Mouse (Mus musculus) thymus, adult 2 months (tissue): ENCODE results near the gene Pax6. TPM values are rescaled to one million over a fixed set of nuclear protein-coding genes. Genes with fewer than 3 reads are reported as not detected.

ENCODE experiments used
- DNase-seq: peaks from one replicate; pipeline ENCODE4 v3.0.0; 2021
- H3K27ac ChIP-seq: fragments of 200-500 bp; 2 replicates; pipeline ENCODE4 v1.5.1; 2012; ENCODE audit warnings: low read length, control low read depth; ENCODE audit not compliant: control insufficient read depth, insufficient read depth
- H3K27me3 ChIP-seq: fragments of 200-500 bp; 2 replicates; pipeline ENCODE4 v1.6.1; 2012; ENCODE audit warnings: mild to moderate bottlenecking, low read length, moderate library complexity, mixed read lengths; ENCODE audit not compliant: control insufficient read depth, insufficient read depth
- H3K36me3 ChIP-seq: fragments of 200-500 bp; 2 replicates; pipeline ENCODE4 v1.6.1; 2012; ENCODE audit warnings: mild to moderate bottlenecking, low read length, moderate library complexity; ENCODE audit not compliant: control insufficient read depth, insufficient read depth
- H3K4me1 ChIP-seq: fragments of 200-500 bp; replicated peaks from 2 replicates; pipeline ENCODE4 v1.6.1; 2012; ENCODE audit warnings: low read length; ENCODE audit not compliant: control insufficient read depth, insufficient read depth
- H3K4me3 ChIP-seq: fragments of 200-500 bp; 2 replicates; pipeline ENCODE4 v1.5.1; 2012; ENCODE audit warnings: mild to moderate bottlenecking, low read length, control low read depth, moderate library complexity; ENCODE audit not compliant: control insufficient read depth, insufficient read depth
- CTCF ChIP-seq: fragments of 200-500 bp; IDR thresholded peaks from 2 replicates; pipeline ENCODE4 v1.5.1; 2012; ENCODE audit warnings: mild to moderate bottlenecking, control low read depth, low read length, moderate library complexity, borderline replicate concordance; ENCODE audit not compliant: control insufficient read depth, poor library complexity, insufficient read depth; ENCODE audit errors: extremely low read depth
- POLR2A ChIP-seq: fragments of 200-500 bp; IDR thresholded peaks from 2 replicates; pipeline ENCODE4 v1.6.1; 2012; ENCODE audit warnings: mild to moderate bottlenecking, low read length, control low read depth, moderate library complexity; ENCODE audit not compliant: control insufficient read depth, poor library complexity, insufficient read depth; ENCODE audit errors: extremely low read depth
- WGBS: fragments of 180-500 bp; shearing (Covaris S2); methylation state at CpG from one replicate; pipeline ENCODE4 v1.1.7; 2018; 5-methylcytosine and 5-hydroxymethylcytosine counted together
- polyA plus RNA-seq: library from polyadenylated mRNA; depleted of rRNA; stranded (reverse); fragments of >200 nt; gene quantifications from 2 replicates; pipeline ENCODE4 v1.2.3, GENCODE M21; 2012

Gene Pax6
- polyA plus RNA-seq, 1 experiment = 0.03 TPM

GRCm38 (mm10) chr2:105670731-105671095 lies 2.0 kb downstream of the Pax6 start:
- Histone ChIP-seq H3K27me3 (peaks cover 52% of the 10 kb centered on the region), H3K27ac (no peak overlapping the region), H3K36me3 (no peaks in the 10 kb centered on the region), H3K4me1 (peaks cover 12% of the 10 kb centered on the region; the same call in 1 of the 2 replicates), H3K4me3 (no peak overlapping the region)
- TF ChIP-seq CTCF = no peak
- TF ChIP-seq POLR2A = no peak
- DNase-seq = no peak
- whole genome bisulfite sequencing = 8% methylated on average over 6 of the region's 6 CpGs

GRCm38 (mm10) chr2:105671116-105671797 lies 2.6 kb downstream of the Pax6 start:
- Histone ChIP-seq H3K36me3 (no peaks in the 10 kb centered on the region), H3K4me1 (peaks cover 12% of the 10 kb centered on the region; the same call in 1 of the 2 replicates), H3K27ac (no peak overlapping the region), H3K4me3 (no peak overlapping the region), H3K27me3 (peaks cover 54% of the 10 kb centered on the region)
- DNase-seq = no peak
- WGBS = 7% methylated on average over 9 of the region's 9 CpGs
- TF ChIP-seq CTCF = no peak
- TF ChIP-seq POLR2A = no peak

- TF ChIP-seq POLR2A (no peak), CTCF (no peak)
- Histone ChIP-seq H3K27me3 (peaks cover 59% of the 10 kb centered on the region), H3K27ac (no peak overlapping the region), H3K4me3 (no peak overlapping the region), H3K4me1 (peaks cover 12% of the 10 kb centered on the region; the same call in 1 of the 2 replicates), H3K36me3 (no peaks in the 10 kb centered on the region)
- DNase-seq = no peak
- 6% methylated on average over 25 of the region's 25 CpGs for WGBS
Observed at GRCm38 (mm10) chr2:105671798-105672595, 3.3 kb downstream of the Pax6 start.

GRCm38 (mm10) chr2:105672596-105672960 lies 3.9 kb downstream of the Pax6 start:
- 6% methylated on average over 16 of the region's 16 CpGs for WGBS
- H3K27ac ChIP-seq = no peak overlapping the region
- peaks cover 54% of the 10 kb centered on the region for H3K27me3 ChIP-seq
- H3K36me3 ChIP-seq = no peaks in the 10 kb centered on the region
- peaks cover 12% of the 10 kb centered on the region; the same call in 1 of the 2 replicates for H3K4me1 ChIP-seq
- no peak overlapping the region for H3K4me3 ChIP-seq
- no peak for DNase-seq
- no peak for TF ChIP-seq POLR2A
- TF ChIP-seq CTCF = no peak

GRCm38 (mm10) chr2:105673054-105673453 lies 4.4 kb downstream of the Pax6 start:
- Histone ChIP-seq H3K4me1 (peaks cover 12% of the 10 kb centered on the region; the same call in 1 of the 2 replicates), H3K36me3 (no peaks in the 10 kb centered on the region), H3K27me3 (peaks cover 54% of the 10 kb centered on the region), H3K4me3 (no peak overlapping the region), H3K27ac (no peak overlapping the region)
- TF ChIP-seq POLR2A (no peak), CTCF (no peak)
- DNase-seq = no peak
- WGBS = 8% methylated on average over 6 of the region's 6 CpGs

- no peak overlapping the region for H3K4me3 ChIP-seq
- DNase-seq = no peak
- TF ChIP-seq POLR2A = no peak
- no peak for TF ChIP-seq CTCF
- no peak overlapping the region for H3K27ac ChIP-seq
- H3K27me3 ChIP-seq = peaks cover 49% of the 10 kb centered on the region
- H3K36me3 ChIP-seq = no peaks in the 10 kb centered on the region
- 12% methylated on average over 10 of the region's 10 CpGs for WGBS
- H3K4me1 ChIP-seq = peaks cover 12% of the 10 kb centered on the region; the same call in 1 of the 2 replicates
Observed at GRCm38 (mm10) chr2:105673631-105674060, 4.9 kb downstream of the Pax6 start.
